Mouse (Mus musculus) brain, embryonic 18.5 days (tissue): ENCODE measurements around the gene Slfn5.
"Not testable (repeated sequence)": the region's sequence is repeated elsewhere in the genome, so short reads cannot be mapped to it uniquely, and the experiment has no call there.

ENCODE experiments used
- DNase-seq: peaks from one replicate; pipeline ENCODE4 v3.0.0-alpha.2; 2012; ENCODE audit warnings: low read depth, low spot score

Slfn5 gene

GRCm38 (mm10) chr11:82950736-82951481, at the start of gene Slfn5:
Slfn5 (plus strand) TSS chr11:82951349.
- no peak for DNase-seq

DNA sequence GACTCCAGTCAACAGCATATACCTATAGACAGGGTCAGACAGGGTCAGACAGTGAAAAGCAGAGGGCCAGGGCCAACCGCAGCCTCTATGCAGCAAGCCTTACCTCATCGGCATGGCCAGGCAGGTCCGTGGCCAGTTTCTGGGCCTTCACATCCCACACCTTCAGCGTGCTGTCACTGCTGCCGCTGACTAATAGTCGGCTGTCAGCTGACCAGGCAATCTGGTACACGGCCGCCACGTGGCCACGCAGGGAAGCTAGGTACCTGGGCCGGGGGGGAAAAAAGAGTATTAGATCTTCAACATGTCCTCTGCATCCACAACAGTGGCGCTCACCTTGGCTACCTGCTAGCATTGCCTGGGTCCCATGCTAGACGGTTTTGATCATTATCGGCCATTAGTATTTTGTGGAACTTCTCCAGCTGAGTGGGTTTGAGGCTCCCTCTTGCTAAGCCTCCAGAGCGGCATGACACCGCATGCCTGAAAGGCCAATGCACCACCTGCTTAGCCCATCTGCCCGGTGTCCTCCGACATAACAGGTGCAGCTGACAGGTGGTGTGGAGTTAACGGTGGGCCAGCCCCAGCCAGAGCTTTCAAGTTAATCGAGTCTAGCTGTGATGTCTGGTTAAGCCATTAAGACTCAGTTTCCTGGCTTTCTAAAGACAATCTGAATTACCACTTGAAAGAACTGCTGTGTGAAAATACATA, 49.4 kb upstream of the Slfn5 start:
- no peak for DNase-seq

DNA sequence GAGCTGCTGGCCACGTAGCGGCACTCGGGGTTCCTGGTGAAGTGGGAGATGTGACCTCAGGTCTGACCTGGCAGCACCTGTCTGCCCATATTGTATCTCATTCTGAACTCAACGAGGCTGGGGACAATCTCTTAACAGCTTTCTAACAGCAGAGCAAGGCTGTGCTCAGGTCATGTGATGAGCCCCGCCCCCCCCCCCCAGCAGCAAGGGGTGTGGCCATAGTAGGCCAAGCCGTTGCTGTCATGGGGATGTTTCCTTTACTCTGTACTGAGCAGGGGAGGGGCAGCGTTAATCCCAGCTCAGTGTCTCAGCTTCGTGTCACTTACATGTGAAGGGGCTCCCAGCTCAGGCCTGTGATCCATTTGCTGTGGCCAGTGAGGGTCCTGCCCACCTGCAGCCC, 46.2 kb upstream of the Slfn5 start:
- DNase-seq: no peak

GRCm38 (mm10) chr11:82905816-82906215, 45.3 kb upstream of the Slfn5 start:
- no peak for DNase-seq

DNA sequence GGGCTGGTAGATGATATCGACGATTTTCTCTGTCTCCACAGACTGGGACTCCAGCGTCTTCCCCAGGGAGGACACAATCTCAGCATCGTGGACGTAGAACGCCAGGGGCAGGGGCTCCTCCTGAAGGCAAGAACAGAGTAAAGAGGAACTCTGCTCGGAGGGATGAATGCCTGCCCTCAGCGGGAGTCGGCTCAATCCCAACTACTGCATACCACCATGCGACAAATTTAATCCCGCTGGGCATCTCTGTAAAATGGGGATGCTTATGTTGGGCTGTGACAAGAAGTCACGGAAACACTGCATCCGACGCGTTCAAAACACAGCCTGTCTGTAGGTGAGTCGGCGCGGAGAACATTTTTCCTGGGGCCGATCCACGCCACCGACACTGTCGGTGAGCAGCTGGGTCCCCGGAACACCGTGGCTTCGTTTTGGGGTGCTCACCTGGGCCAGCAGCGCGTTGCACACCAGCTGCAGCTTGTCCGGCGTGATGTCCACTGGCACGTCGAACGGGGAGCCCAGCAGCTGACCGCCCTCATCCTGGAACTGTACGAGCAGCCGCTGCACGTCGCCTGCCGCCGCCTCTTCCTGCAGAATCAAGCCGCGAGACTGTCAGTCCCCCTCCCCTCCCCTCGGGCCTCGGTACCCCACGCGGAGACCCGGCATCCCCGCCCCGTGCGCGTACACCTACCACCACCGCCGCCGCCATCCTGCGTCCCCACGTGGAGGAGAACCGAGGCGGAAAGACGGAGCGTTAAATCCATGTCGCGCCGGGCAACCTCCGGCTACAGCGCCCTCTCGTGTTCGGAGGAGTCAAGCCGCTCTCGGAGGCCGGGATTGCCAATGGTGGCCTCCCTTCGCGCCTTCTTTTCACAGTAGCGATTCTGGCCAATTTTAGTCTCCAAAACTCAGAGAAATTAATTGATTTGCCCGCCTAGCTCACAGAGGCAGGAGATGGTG, 43.2 kb upstream of the Slfn5 start, which contains the start of gene Nle1:
Gene Nle1 (minus strand): TSS at position 761 of the 957 bp plus-strand sequence.
- DNase-seq: peak; percentile 73

DNA sequence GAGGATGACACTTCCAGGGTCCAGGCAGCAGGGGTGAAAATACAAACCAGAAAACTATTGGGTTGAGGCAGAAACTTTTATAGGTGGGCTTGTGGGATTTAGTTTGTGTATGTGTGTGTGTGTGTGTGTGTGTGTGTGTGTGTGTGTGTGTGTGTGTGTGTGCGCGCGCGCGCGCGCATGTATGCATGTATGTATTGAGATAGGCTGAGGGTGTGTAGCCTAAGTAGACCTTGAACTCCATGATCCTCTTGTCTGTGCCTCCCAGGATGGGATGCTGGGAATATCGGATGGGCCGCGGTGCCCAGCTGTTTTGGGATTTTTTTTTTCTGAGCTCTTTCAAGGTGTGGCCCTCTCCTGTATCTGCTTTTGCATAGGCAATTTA, 42.5 kb upstream of the Slfn5 start:
- DNase-seq: no peak

- DNase-seq: no peak
Measured at GRCm38 (mm10) chr11:82910250-82910649, 40.9 kb upstream of the Slfn5 start, which contains the start of gene Unc45b. Unc45b (plus strand) TSS chr11:82910550.

GRCm38 (mm10) chr11:82910679-82911389, 40.3 kb upstream of the Slfn5 start:
- DNase-seq: no peak

- DNase-seq: no peak
Measured at GRCm38 (mm10) chr11:82914711-82915352, 36.3 kb upstream of the Slfn5 start.

GRCm38 (mm10) chr11:82920768-82921167, 30.4 kb upstream of the Slfn5 start:
- no peak for DNase-seq

DNA sequence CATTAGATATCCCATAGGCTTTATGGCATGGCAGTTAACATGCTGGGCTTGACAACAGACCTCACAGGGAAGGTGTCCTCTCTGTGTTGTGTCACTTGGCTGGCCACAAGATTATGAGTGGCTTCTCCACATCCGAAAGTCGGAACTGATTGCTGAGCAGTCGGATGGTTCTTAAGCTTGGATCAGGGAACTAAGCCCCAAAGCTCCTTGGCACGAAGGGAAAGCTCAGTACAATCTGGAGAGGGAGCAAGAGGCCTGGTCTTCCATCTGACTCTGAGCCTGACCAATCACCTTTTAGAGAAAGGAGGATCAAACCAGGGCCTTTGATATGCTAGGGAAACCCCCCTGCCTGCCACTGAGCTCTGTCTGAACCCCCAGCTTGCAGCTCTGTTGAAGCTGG, 29.5 kb upstream of the Slfn5 start:
- DNase-seq: no peak

DNA sequence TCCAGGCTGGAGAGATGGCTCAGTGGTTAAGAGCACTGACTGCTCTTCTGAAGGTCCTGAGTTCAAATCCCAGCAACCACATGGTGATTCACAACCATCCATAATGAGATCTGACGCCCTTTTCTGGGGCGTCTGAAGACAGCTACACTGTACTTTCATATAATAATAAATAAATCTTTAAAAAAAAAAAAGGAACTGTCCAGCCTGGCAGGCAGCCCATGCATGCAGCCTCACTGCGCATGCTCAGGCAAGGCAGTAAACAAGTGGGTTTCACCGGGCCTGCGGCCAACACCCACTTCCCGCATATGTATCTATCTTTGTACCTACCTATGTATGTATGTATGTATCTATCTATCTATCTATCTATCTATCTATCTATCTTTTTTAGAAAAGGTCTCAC, 27.2 kb upstream of the Slfn5 start:
- not testable (repeated sequence) for DNase-seq

DNA sequence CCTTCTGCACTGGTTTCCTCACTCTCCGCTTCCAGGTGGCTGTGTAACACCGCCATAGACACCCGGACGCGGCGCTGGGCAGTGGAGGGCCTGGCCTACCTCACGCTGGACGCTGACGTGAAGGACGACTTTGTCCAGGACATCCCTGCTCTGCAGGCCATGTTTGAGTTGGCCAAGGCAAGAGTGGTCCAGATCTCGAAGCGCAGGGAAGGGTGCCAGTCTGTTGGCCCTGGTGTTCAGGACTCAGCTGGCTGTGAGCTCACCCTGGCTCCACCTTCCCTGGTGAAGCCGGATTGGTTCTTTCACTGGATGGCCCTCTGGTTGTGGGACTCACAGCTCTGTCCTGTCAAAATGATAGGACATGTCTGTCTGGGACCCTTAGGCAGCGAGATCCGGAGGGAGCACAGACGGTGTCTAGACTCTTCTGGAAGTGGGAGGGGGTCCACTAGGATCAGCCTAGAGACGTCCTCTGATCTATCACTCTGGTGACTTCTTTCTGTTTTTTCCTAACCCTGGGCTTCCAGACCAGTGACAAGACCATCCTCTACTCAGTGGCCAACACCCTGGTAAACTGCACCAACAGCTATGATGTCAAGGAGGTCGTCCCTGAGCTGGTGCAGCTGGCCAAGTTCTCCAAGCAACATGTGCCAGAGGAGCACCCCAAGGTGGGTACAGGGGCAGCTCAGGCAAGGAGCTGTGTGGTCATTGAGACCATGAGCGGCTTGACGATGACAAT, 22.1 kb upstream of the Slfn5 start:
- DNase-seq: no peak

DNA sequence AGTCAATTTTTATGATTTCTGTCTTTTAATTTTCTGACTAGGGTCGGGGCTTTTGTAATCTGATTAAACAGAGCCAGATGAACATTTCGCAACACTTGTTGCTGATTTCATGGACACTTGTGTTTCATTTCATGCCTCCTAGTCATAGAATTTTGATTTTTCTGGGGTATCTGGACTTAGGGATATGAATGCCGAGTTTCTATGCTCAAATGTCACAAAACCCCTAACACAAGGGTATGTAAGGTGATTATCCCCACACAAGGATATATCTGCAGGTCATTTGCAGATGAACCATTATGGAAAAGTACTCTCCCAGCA, 21.6 kb upstream of the Slfn5 start:
- DNase-seq: no peak

DNA sequence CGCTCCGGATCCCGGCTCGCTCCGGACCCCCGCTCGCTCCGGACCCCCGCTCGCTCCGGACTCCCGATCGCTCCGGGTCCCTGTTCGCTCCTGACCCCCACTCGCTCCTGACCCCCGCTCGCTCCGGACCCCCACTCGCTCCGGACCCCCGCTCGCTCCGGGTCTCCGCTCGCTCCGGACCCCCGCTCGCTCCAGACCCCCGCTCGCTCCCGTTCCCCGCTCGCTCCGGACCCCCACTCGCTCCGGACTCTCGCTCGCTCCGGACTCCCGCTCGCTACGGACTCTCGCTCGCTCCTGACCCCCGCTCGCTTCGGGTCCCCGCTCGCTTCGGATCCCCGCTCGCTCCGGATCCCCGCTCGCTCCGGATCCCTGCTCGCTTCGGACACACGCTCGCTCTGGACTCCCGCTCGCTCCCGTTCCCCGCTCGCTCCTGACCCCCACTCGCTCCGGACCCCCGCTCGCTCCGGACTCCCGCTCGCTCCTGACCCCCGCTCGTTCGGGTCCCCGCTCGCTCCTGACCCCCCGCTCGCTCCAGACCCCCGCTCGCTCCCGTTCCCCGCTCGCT, 20.7 kb upstream of the Slfn5 start:
- not testable (repeated sequence) for DNase-seq

GRCm38 (mm10) chr11:82931161-82931560, 20.0 kb upstream of the Slfn5 start:
- not testable (repeated sequence) for DNase-seq

DNA sequence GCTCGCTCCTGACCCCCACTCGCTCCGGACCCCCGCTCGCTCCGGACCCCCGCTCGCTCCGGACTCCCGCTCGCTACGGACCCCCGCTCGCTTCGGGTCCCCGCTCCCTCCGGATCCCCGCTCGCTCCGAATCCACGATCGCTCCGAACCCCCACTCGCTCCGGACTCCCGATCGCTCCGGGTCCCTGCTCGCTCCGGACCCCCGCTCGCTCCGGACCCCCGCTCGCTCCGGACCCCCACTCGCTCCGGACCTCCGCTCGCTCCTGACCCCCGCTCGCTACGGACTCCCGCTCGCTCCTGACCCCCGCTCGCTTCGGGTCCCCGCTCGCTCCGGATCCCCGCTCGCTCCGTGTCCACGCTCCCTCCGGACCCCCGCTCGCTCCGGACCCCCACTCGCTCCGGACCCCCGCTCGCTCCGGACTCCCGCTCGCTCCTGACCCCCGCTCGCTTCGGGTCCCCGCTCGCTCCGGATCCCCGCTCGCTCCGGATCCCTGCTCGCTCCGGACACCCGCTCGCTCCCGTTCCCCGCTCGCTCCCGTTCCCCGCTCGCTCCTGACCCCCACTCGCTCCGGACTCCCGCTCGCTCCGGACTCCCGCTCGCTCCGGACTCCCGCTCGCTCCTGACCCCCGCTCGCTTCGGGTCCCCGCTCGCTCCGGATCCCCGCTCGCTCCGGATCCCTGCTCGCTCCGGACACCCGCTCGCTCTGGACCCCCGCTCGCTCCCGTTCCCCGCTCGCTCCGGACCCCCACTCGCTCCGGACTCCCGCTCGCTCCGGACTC, 19.3 kb upstream of the Slfn5 start:
- DNase-seq: not testable (repeated sequence)

- no peak for DNase-seq
Measured at GRCm38 (mm10) chr11:82933186-82933585, 18.0 kb upstream of the Slfn5 start.

- no peak for DNase-seq
Measured at GRCm38 (mm10) chr11:82943336-82943735, 7.8 kb upstream of the Slfn5 start.
